Mouse (Mus musculus) stomach, postnatal 0 days (tissue): ENCODE results near the gene Olfr818.
"Not testable (repeated sequence)": the region's sequence is repeated elsewhere in the genome, so short reads cannot be mapped to it uniquely, and the experiment has no call there.

Experiments
- CTCF ChIP-seq: IDR thresholded peaks from 2 replicates; pipeline ENCODE4 v1.5.1; 2016; ENCODE audit warnings: antibody characterized with exemption, low read depth, mild to moderate bottlenecking, moderate library complexity
- EP300 ChIP-seq: optimal IDR thresholded peaks from 2 replicates; pipeline ENCODE3; 2016; ENCODE audit warnings: antibody characterized with exemption

GRCm38 (mm10) chr10:129967166-129967565, 18.3 kb upstream of the Olfr818 start, which contains the start of gene Olfr819:
- not testable (repeated sequence) for TF ChIP-seq CTCF, EP300
